Mouse (Mus musculus) CH12.LX (cell line): ENCODE results near the gene 2810408A11Rik.

Experiments
- CTCF ChIP-seq, 2 experiments: IDR thresholded peaks in 1 of 2; conservative IDR thresholded peaks in 1 of 2; 2 replicates each; pipeline ENCODE4 v1.5.1; 2011 to 2012; ENCODE audit warnings: low read depth in 2 of 2, low read length in 2 of 2, improper control_type of control experiment in 1 of 2, inconsistent platforms in 1 of 2, mild to moderate bottlenecking in 1 of 2, moderate library complexity in 1 of 2
- RCOR1 ChIP-seq: conservative IDR thresholded peaks from 2 replicates; pipeline ENCODE4 v1.6.1; 2012; ENCODE audit warnings: low read depth, mild to moderate bottlenecking, inconsistent platforms, low read length, improper control_type of control experiment
- UBTF ChIP-seq: IDR thresholded peaks from 2 replicates; pipeline ENCODE4 v1.6.1; 2012; ENCODE audit warnings: low read depth, mild to moderate bottlenecking, inconsistent platforms, low read length, improper control_type of control experiment, moderate library complexity

GRCm38 (mm10) chr11:69945216-69945615 lies 44.4 kb upstream of the 2810408A11Rik start:
- TF ChIP-seq CTCF (conservative IDR thresholded peaks at IDR 0.05 in 1 of 2, IDR thresholded peaks at IDR 0.05 in 1 of 2; ENCODE audit: low read depth in 2 of 2, low read length in 2 of 2) (no peak), RCOR1 (no peak), UBTF (no peak)
